Mouse (Mus musculus): ENCODE data around the gene Klf16.

DNA sequence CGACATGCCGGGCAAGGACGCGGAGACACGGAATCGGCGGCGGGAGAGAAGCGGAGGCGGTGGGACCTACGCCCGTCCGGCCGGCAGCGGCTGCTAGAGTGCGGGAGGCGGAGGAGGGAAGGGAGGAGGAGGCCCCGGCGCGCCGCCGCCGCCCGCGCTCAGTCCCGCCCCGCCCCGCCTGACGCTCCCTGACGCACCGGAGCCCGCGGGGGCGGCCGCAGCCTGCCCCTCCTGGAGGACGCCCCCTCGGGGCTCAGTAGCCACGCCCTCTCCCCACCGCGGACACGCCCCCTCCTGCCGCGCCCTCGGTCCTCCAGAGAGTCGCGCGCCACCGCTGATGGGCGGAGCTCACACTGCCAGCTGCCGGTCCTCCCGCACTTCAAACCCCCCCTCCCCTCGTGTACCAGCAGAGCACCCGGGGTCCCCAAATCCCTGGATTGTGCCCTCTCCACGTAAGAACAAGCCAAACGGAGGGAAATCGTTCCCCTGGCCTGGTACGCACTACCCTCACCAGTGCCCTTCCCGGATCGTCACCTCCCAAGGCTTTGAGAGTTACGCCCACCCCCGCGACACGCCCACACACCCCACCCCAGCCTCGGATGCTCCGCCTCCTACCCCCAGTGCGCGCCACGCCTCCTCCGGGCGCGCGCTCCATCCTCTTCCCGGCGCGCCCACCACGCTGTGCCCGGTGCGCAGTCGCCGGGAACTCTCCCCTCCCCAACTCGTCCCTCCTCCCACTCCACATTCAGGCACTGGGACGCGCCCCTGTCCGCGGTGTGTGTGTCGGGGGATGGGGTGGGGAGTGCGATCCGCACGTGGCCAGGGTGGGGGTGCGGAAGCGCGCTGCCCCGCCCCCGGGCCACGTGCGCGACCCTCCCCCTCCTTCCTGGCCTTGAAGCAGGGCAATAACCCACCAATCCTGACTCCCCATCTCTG, at the start of gene Klf16:
- TF ChIP-seq POLR2A (IDR thresholded peaks at IDR 0.05; ENCODE audit: low read depth, low read length), result peak; percentile 59
- no peak for TF ChIP-seq CTCF (conservative IDR thresholded peaks at IDR 0.05; ENCODE audit: insufficient read depth, insufficient read length, low read depth, low read length)

Data from kidney, adult 2 months (tissue).